Mouse (Mus musculus): Measurements from ENCODE around the gene Nudt6.

GRCm38 (mm10) chr3:37430359-37430758 lies 10.3 kb upstream of the Nudt6 start:
- TF ChIP-seq CTCF (conservative IDR thresholded peaks at IDR 0.05; ENCODE audit: insufficient read depth, insufficient read length, low read depth, low read length) = no peak
- no peak for TF ChIP-seq POLR2A (IDR thresholded peaks at IDR 0.05; ENCODE audit: low read depth, low read length)
